Mouse (Mus musculus): ENCODE data around the gene Cacul1.

Cacul1 gene

GRCm38 (mm10) chr19:60560497-60560896, 20.3 kb downstream of the Cacul1 start:
- H3K9me3 ChIP-seq (ENCODE audit: low read length) = no peaks in the 10 kb centered on the region
- peaks cover 8% of the 10 kb centered on the region for H3K4me1 ChIP-seq (replicated peaks; ENCODE audit: low read depth, low read length)
- H3K27me3 ChIP-seq (ENCODE audit: insufficient read depth, low read length) = no peaks in the 10 kb centered on the region
- H3K36me3 ChIP-seq (ENCODE audit: insufficient read depth, low read length) = peaks cover 34% of the 10 kb centered on the region
- TF ChIP-seq POU5F1 (IDR thresholded peaks at IDR 0.05; ENCODE audit: borderline replicate concordance, low read length) (no peak), CTCF (conservative IDR thresholded peaks at IDR 0.05; ENCODE audit: low read length) (no peak), NANOG (IDR thresholded peaks at IDR 0.05; ENCODE audit: borderline replicate concordance, low read length) (no peak)
- H3K4me3 ChIP-seq (replicated peaks; ENCODE audit: low read length) = no peak overlapping the region

GRCm38 (mm10) chr19:60554866-60555438, 25.9 kb downstream of the Cacul1 start:
- no peaks in the 10 kb centered on the region for H3K9me3 ChIP-seq (ENCODE audit: low read length)
- H3K4me1 ChIP-seq (replicated peaks; ENCODE audit: low read depth, low read length) = peaks cover 20% of the 10 kb centered on the region
- peak; percentile 6; the same call in 1 of the 2 replicates for TF ChIP-seq NANOG (IDR thresholded peaks at IDR 0.05; ENCODE audit: borderline replicate concordance, low read length)
- TF ChIP-seq POU5F1 (IDR thresholded peaks at IDR 0.05; ENCODE audit: borderline replicate concordance, low read length) = no peak
- peaks cover 35% of the 10 kb centered on the region for H3K36me3 ChIP-seq (ENCODE audit: insufficient read depth, low read length)
- H3K27me3 ChIP-seq (ENCODE audit: insufficient read depth, low read length) = no peaks in the 10 kb centered on the region
- H3K4me3 ChIP-seq (replicated peaks; ENCODE audit: low read length) = no peak overlapping the region

- Histone ChIP-seq H3K27me3 (ENCODE audit: insufficient read depth, low read length) (no peaks in the 10 kb centered on the region), H3K4me1 (replicated peaks; ENCODE audit: low read depth, low read length) (peaks cover 20% of the 10 kb centered on the region), H3K9me3 (ENCODE audit: low read length) (no peaks in the 10 kb centered on the region), H3K4me3 (replicated peaks; ENCODE audit: low read length) (no peak overlapping the region), H3K36me3 (ENCODE audit: insufficient read depth, low read length) (peaks cover 44% of the 10 kb centered on the region)
- TF ChIP-seq CTCF (conservative IDR thresholded peaks at IDR 0.05; ENCODE audit: low read length) (peak; percentile 86), POU5F1 (IDR thresholded peaks at IDR 0.05; ENCODE audit: borderline replicate concordance, low read length) (no peak)
Observed at GRCm38 (mm10) chr19:60553501-60553900, 27.3 kb downstream of the Cacul1 start.

DNA sequence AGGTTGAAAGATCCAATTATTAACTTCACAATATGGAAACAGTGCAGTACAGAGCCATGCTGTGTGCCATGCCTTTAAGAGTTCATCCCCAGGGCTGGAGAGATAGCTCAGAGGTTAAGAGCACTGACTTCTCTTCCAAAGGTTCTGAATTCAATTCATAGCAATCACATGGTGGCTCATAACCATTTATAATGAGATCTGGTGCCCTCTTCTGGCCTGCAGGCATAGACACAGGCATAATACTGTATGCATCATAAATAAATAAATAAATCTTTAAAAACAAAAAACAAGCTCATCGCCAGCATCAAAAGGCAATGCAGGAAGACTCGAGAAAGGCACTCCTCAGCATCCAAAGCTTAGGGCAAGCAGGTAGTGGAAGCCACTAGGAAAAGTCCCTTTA, 37.5 kb downstream of the Cacul1 start:
- TF ChIP-seq CTCF (conservative IDR thresholded peaks at IDR 0.05; ENCODE audit: low read length) = no peak
- TF ChIP-seq NANOG (IDR thresholded peaks at IDR 0.05; ENCODE audit: borderline replicate concordance, low read length) = no peak
- TF ChIP-seq POU5F1 (IDR thresholded peaks at IDR 0.05; ENCODE audit: borderline replicate concordance, low read length) = no peak
- no peaks in the 10 kb centered on the region for H3K9me3 ChIP-seq (ENCODE audit: low read length)
- peaks cover 35% of the 10 kb centered on the region for H3K36me3 ChIP-seq (ENCODE audit: insufficient read depth, low read length)
- H3K4me3 ChIP-seq (replicated peaks; ENCODE audit: low read length) = no peak overlapping the region
- no peaks in the 10 kb centered on the region for H3K27me3 ChIP-seq (ENCODE audit: insufficient read depth, low read length)
- no peaks in the 10 kb centered on the region for H3K4me1 ChIP-seq (replicated peaks; ENCODE audit: low read depth, low read length)

DNA sequence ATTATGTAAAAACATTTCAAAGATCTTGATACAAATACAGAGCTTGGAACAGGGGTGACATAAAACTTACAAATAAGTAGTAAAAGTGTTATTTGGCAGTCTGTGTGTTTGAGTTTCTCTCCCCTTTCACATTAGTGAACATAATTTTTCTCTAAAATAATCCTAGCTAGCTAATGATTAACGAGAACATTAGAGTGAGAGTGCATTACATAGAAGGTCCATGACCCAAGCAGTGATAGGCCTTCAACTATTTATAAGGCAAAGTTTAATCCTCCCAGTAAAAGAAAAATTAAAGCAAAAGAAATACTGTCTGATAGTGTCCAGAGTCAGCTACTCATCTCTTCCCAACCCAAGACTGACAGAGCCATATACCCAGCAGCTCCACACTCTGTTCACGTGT, 48.9 kb downstream of the Cacul1 start:
- Histone ChIP-seq H3K27me3 (ENCODE audit: insufficient read depth, low read length) (no peaks in the 10 kb centered on the region), H3K9me3 (ENCODE audit: low read length) (no peaks in the 10 kb centered on the region), H3K4me3 (replicated peaks; ENCODE audit: low read length) (no peak overlapping the region), H3K4me1 (replicated peaks; ENCODE audit: low read depth, low read length) (no peaks in the 10 kb centered on the region), H3K36me3 (ENCODE audit: insufficient read depth, low read length) (peaks cover 56% of the 10 kb centered on the region)
- no peak for TF ChIP-seq POU5F1 (IDR thresholded peaks at IDR 0.05; ENCODE audit: borderline replicate concordance, low read length)
- no peak for TF ChIP-seq NANOG (IDR thresholded peaks at IDR 0.05; ENCODE audit: borderline replicate concordance, low read length)
- no peak for TF ChIP-seq CTCF (conservative IDR thresholded peaks at IDR 0.05; ENCODE audit: low read length)

GRCm38 (mm10) chr19:60530171-60530570, 50.7 kb downstream of the Cacul1 start:
- Histone ChIP-seq H3K27me3 (ENCODE audit: insufficient read depth, low read length) (no peaks in the 10 kb centered on the region), H3K9me3 (ENCODE audit: low read length) (no peaks in the 10 kb centered on the region)
- TF ChIP-seq NANOG (IDR thresholded peaks at IDR 0.05; ENCODE audit: borderline replicate concordance, low read length) (no peak), CTCF (conservative IDR thresholded peaks at IDR 0.05; ENCODE audit: low read length) (no peak), POU5F1 (IDR thresholded peaks at IDR 0.05; ENCODE audit: borderline replicate concordance, low read length) (no peak)

GRCm38 (mm10) chr19:60529302-60529701, 51.5 kb downstream of the Cacul1 start:
- H3K4me3 ChIP-seq (replicated peaks; ENCODE audit: low read length) = no peak overlapping the region
- TF ChIP-seq CTCF (conservative IDR thresholded peaks at IDR 0.05; ENCODE audit: low read length) = no peak
- TF ChIP-seq NANOG (IDR thresholded peaks at IDR 0.05; ENCODE audit: borderline replicate concordance, low read length) = no peak
- TF ChIP-seq POU5F1 (IDR thresholded peaks at IDR 0.05; ENCODE audit: borderline replicate concordance, low read length) = no peak
- H3K4me1 ChIP-seq (replicated peaks; ENCODE audit: low read depth, low read length) = peaks cover 21% of the 10 kb centered on the region
- no peaks in the 10 kb centered on the region for H3K9me3 ChIP-seq (ENCODE audit: low read length)
- H3K36me3 ChIP-seq (ENCODE audit: insufficient read depth, low read length) = peaks cover 51% of the 10 kb centered on the region
- no peaks in the 10 kb centered on the region for H3K27me3 ChIP-seq (ENCODE audit: insufficient read depth, low read length)

More at GRCm38 (mm10) chr19:60530171-60530570, 50.7 kb downstream of the Cacul1 start:
- Histone ChIP-seq H3K36me3 (ENCODE audit: insufficient read depth, low read length) (peaks cover 56% of the 10 kb centered on the region), H3K4me3 (replicated peaks; ENCODE audit: low read length) (no peak overlapping the region), H3K4me1 (replicated peaks; ENCODE audit: low read depth, low read length) (peaks cover 12% of the 10 kb centered on the region)

- Histone ChIP-seq H3K4me1 (replicated peaks; ENCODE audit: low read depth, low read length) (peaks cover 22% of the 10 kb centered on the region), H3K36me3 (ENCODE audit: insufficient read depth, low read length) (peaks cover 47% of the 10 kb centered on the region), H3K9me3 (ENCODE audit: low read length) (no peaks in the 10 kb centered on the region), H3K4me3 (replicated peaks; ENCODE audit: low read length) (no peak overlapping the region), H3K27me3 (ENCODE audit: insufficient read depth, low read length) (no peaks in the 10 kb centered on the region)
- TF ChIP-seq NANOG (IDR thresholded peaks at IDR 0.05; ENCODE audit: borderline replicate concordance, low read length) (no peak), CTCF (conservative IDR thresholded peaks at IDR 0.05; ENCODE audit: low read length) (no peak), POU5F1 (IDR thresholded peaks at IDR 0.05; ENCODE audit: borderline replicate concordance, low read length) (no peak)
Observed at GRCm38 (mm10) chr19:60528602-60529001, 52.2 kb downstream of the Cacul1 start.

DNA sequence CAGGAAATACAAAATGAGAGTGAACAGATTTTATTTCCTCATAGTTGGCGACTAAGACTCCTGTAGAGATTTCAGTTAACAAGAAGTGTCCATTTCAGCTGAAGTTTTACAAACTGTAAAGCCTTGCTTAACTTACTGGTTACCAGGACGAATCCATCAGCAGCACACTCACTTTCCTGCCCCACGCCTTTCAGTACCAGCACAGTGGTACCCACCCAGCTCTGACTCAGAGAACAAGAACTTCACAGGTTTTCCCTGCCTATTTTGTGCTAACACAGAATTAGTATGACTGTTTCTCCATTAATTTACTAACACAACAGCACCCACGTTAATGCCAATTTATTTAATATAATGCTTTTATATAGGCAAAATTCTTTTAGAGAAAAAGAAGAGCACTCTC, 53.9 kb downstream of the Cacul1 start:
- TF ChIP-seq NANOG (IDR thresholded peaks at IDR 0.05; ENCODE audit: borderline replicate concordance, low read length) (no peak), CTCF (conservative IDR thresholded peaks at IDR 0.05; ENCODE audit: low read length) (no peak), POU5F1 (IDR thresholded peaks at IDR 0.05; ENCODE audit: borderline replicate concordance, low read length) (no peak)
- H3K4me3 ChIP-seq (replicated peaks; ENCODE audit: low read length) = no peak overlapping the region
- H3K27me3 ChIP-seq (ENCODE audit: insufficient read depth, low read length) = no peaks in the 10 kb centered on the region
- H3K36me3 ChIP-seq (ENCODE audit: insufficient read depth, low read length) = peaks cover 36% of the 10 kb centered on the region
- no peaks in the 10 kb centered on the region for H3K9me3 ChIP-seq (ENCODE audit: low read length)
- peaks cover 22% of the 10 kb centered on the region for H3K4me1 ChIP-seq (replicated peaks; ENCODE audit: low read depth, low read length)

All from E14TG2a.4 (cell line).